ENCODE assay signal across 30 mouse cellular contexts in genomic region chr3:139168510-139169269, GRCm38 (mm10). TPM values are rescaled to one million over a fixed set of nuclear protein-coding genes. Genes with fewer than 3 reads are reported as not detected.
A peak's percentile ranks its signal among the peaks of the same experiment; 100 is the strongest.
DNase-seq lines count a peak whose midpoint lies in the region; ATAC-seq and TF ChIP-seq lines count a peak whose summit lies in the region.
"Had no signal": no experiment of that assay in that cellular context is flagged by ENCODE, and none has a peak within 500 bp of the region (broad histone marks: within the 10 kb centered on the region; RNA-seq: fewer than 3 reads in every experiment).

No protein-coding gene starts in this region.

- H3K27ac ChIP-seq in hindbrain, embryonic 13.5 days, result 0 out of 2 replicates have a peak overlapping the region, but pooled peaks have one; percentile 44
- no peak overlapping the region for H3K27ac ChIP-seq in hindbrain, postnatal 0 days
- H3K27ac ChIP-seq in midbrain, embryonic 14.5 days (replicated peaks; ENCODE audit: low read depth, low read length), result 0 out of 2 replicates have a peak overlapping the region, but pooled peaks have one; percentile 55
- H3K27ac ChIP-seq in neural tube, embryonic 15.5 days (replicated peaks), result no peak overlapping the region
- H3K27ac ChIP-seq: embryonic facial prominence, embryonic 13.5 days; heart, adult 2 months; kidney, postnatal 0 days; limb, embryonic 15.5 days; liver, embryonic 15.5 days; macrophage; stomach, embryonic 15.5 days had no signal

- no peaks in the 10 kb centered on the region for H3K9me3 ChIP-seq in hindbrain, embryonic 13.5 days
- no peaks in the 10 kb centered on the region for H3K9me3 ChIP-seq in hindbrain, postnatal 0 days (ENCODE audit: low read length)
- H3K9me3 ChIP-seq in midbrain, embryonic 14.5 days (ENCODE audit: control insufficient read depth, low read length), result no peaks in the 10 kb centered on the region
- no peaks in the 10 kb centered on the region for H3K9me3 ChIP-seq in neural tube, embryonic 15.5 days (replicated peaks)
- H3K9me3 ChIP-seq: embryonic facial prominence, embryonic 13.5 days; limb, embryonic 15.5 days; liver, embryonic 15.5 days; stomach, embryonic 15.5 days had no signal

- TF ChIP-seq CTCF in hindbrain, postnatal 0 days (IDR thresholded peaks at IDR 0.05; ENCODE audit: low read depth), result no peak
- TF ChIP-seq CTCF in brain, embryonic 14.5 days (IDR thresholded peaks at IDR 0.05; ENCODE audit: borderline replicate concordance, extremely low read depth, insufficient read depth, insufficient read length), result no peak

- no peaks in the 10 kb centered on the region for H3K36me3 ChIP-seq in hindbrain, embryonic 13.5 days
- no peaks in the 10 kb centered on the region for H3K36me3 ChIP-seq in hindbrain, postnatal 0 days (ENCODE audit: insufficient read depth, low read length)
- H3K36me3 ChIP-seq in midbrain, embryonic 14.5 days (ENCODE audit: control insufficient read depth, insufficient read depth, low read length), result no peaks in the 10 kb centered on the region
- no peaks in the 10 kb centered on the region for H3K36me3 ChIP-seq in neural tube, embryonic 15.5 days
- H3K36me3 ChIP-seq: embryonic facial prominence, embryonic 13.5 days; limb, embryonic 15.5 days; liver, embryonic 15.5 days; stomach, embryonic 15.5 days had no signal

- no peak overlapping the region for H3K4me3 ChIP-seq in hindbrain, embryonic 13.5 days
- H3K4me3 ChIP-seq in hindbrain, postnatal 0 days (ENCODE audit: low read length), result no peak overlapping the region
- no peak overlapping the region for H3K4me3 ChIP-seq in midbrain, embryonic 14.5 days (replicated peaks; ENCODE audit: low read depth, low read length)
- no peak overlapping the region for H3K4me3 ChIP-seq in neural tube, embryonic 15.5 days (replicated peaks)
- H3K4me3 ChIP-seq: embryonic facial prominence, embryonic 13.5 days; erythroblast, embryonic 14.5 days; heart, adult 2 months; limb, embryonic 15.5 days; liver, embryonic 15.5 days; stomach, embryonic 15.5 days had no signal

- TF ChIP-seq POLR2A in brain, embryonic 14.5 days (IDR thresholded peaks at IDR 0.05; ENCODE audit: borderline replicate concordance, extremely low read depth, insufficient read depth, insufficient read length, poor library complexity, severe bottlenecking), result no peak

- H3K27me3 ChIP-seq in hindbrain, embryonic 13.5 days, result no peaks in the 10 kb centered on the region
- no peaks in the 10 kb centered on the region for H3K27me3 ChIP-seq in hindbrain, postnatal 0 days (ENCODE audit: insufficient read depth, low read length)
- no peaks in the 10 kb centered on the region for H3K27me3 ChIP-seq in midbrain, embryonic 14.5 days (ENCODE audit: control insufficient read depth, insufficient read depth, low read length)
- H3K27me3 ChIP-seq in neural tube, embryonic 15.5 days (replicated peaks), result no peaks in the 10 kb centered on the region
- H3K27me3 ChIP-seq: embryonic facial prominence, embryonic 13.5 days; limb, embryonic 15.5 days; liver, embryonic 15.5 days; stomach, embryonic 15.5 days had no signal

- H3K4me1 ChIP-seq in hindbrain, embryonic 13.5 days (replicated peaks), result no peaks in the 10 kb centered on the region
- no peaks in the 10 kb centered on the region for H3K4me1 ChIP-seq in hindbrain, postnatal 0 days (ENCODE audit: insufficient read depth, low read length)
- H3K4me1 ChIP-seq in midbrain, embryonic 14.5 days (ENCODE audit: control insufficient read depth, insufficient read depth, low read length), result no peaks in the 10 kb centered on the region; the same call in 1 of the 2 replicates
- no peaks in the 10 kb centered on the region for H3K4me1 ChIP-seq in neural tube, embryonic 15.5 days
- H3K4me1 ChIP-seq: embryonic facial prominence, embryonic 13.5 days; limb, embryonic 15.5 days; liver, embryonic 15.5 days; stomach, embryonic 15.5 days had no signal

- H3K4me2 ChIP-seq in hindbrain, embryonic 13.5 days, result no peak overlapping the region
- H3K4me2 ChIP-seq in hindbrain, postnatal 0 days (ENCODE audit: low read depth, low read length), result no peak overlapping the region
- no peak overlapping the region for H3K4me2 ChIP-seq in midbrain, embryonic 14.5 days (ENCODE audit: low read length)
- H3K4me2 ChIP-seq in neural tube, embryonic 15.5 days, result no peak overlapping the region
- H3K4me2 ChIP-seq: embryonic facial prominence, embryonic 13.5 days; limb, embryonic 15.5 days; liver, embryonic 15.5 days; stomach, embryonic 15.5 days had no signal

- H3K9ac ChIP-seq in hindbrain, embryonic 13.5 days, result no peak overlapping the region
- H3K9ac ChIP-seq in hindbrain, postnatal 0 days (replicated peaks; ENCODE audit: low read length), result no peak overlapping the region
- no peak overlapping the region for H3K9ac ChIP-seq in midbrain, embryonic 14.5 days (replicated peaks; ENCODE audit: low read length)
- H3K9ac ChIP-seq in neural tube, embryonic 15.5 days (replicated peaks), result no peak overlapping the region
- H3K9ac ChIP-seq: embryonic facial prominence, embryonic 13.5 days; limb, embryonic 15.5 days; liver, embryonic 15.5 days; stomach, embryonic 15.5 days had no signal

- no peak for DNase-seq in hindbrain, postnatal 0 days (ENCODE audit: low spot score)
- peak; percentile 65 for DNase-seq in brain, embryonic 14.5 days (ENCODE audit: low read depth)
- DNase-seq in midbrain, embryonic 14.5 days, result peak; percentile 70
- DNase-seq in layer of hippocampus, adult 8-10 months (ENCODE audit: low spot score in 2 of 2), result no peak
- DNase-seq in kidney, postnatal 36 days, result no peak
- DNase-seq: adrenal gland, postnatal 10 days; cerebellum, adult 8-10 months; cerebellum, postnatal 36 days; embryo, embryonic 11 days; gastrocnemius, postnatal 36 days; heart, adult 2 months; heart, postnatal 4 days; kidney, adult 2 months; left cerebral cortex, postnatal 4 days; thymus, postnatal 25 days had no signal

- no peak for ATAC-seq in hindbrain, embryonic 13.5 days (ENCODE audit: low FRiP score)
- ATAC-seq in hindbrain, postnatal 0 days, result no peak
- peak; percentile 68 for ATAC-seq in midbrain, embryonic 14.5 days (ENCODE audit: low FRiP score, low TSS enrichment)
- peak; percentile 24; the same call in 1 of the 2 replicates for ATAC-seq in neural tube, embryonic 15.5 days (ENCODE audit: low FRiP score)

- WGBS in hindbrain, embryonic 13.5 days, result 42% methylated on average over 4 of the region's 4 CpGs
- 23% methylated on average over 4 of the region's 4 CpGs for WGBS in hindbrain, postnatal 0 days
- 28% methylated on average over 4 of the region's 4 CpGs for WGBS in midbrain, embryonic 14.5 days
- 25% methylated on average over 4 of the region's 4 CpGs for WGBS in neural tube, embryonic 15.5 days

RNA-seq across cellular contexts. Expression of gene Stpg2, which starts 36.8 kb away (rescaled TPM):
- polyA plus RNA-seq in hindbrain, embryonic 13.5 days (2015; fragmentation: Nextera tagmentation; extraction: Ambion mirVana), result 0.13 TPM in 1 of 2 replicates, not detected in the other
- not detected in 2 replicates for total RNA-seq in hindbrain, postnatal 0 days (2014; rRNA removed)
- polyA plus RNA-seq in hindbrain, postnatal 0 days (2015; fragmentation: Nextera tagmentation; extraction: Ambion mirVana), result 0.06 and 0.14 TPM in 2 replicates
- 0.03 and 0.04 TPM in 2 replicates for polyA plus RNA-seq in brain, embryonic 14.5 days (2012; rRNA removed)
- polyA plus RNA-seq in midbrain, embryonic 14.5 days (2014; fragmentation: Nextera tagmentation; extraction: Ambion mirVana), result 0.20 TPM in 1 of 2 replicates, not detected in the other
- polyA plus RNA-seq in neural tube, embryonic 15.5 days (2015; fragmentation: Nextera tagmentation; extraction: Ambion mirVana), result 0.12 TPM in 1 of 2 replicates, not detected in the other
- total RNA-seq in layer of hippocampus, adult 8-10 months (2022), result under 1 TPM in 3 of 4 experiments, not detected in 1; 0.13 to 0.25 (median 0.16) TPM
- total RNA-seq: gastrocnemius, adult 18-20 months; gastrocnemius, postnatal 36 days; heart, adult 2 months; heart, postnatal 4 days; left cerebral cortex, postnatal 4 days; MEL had no signal
- polyA plus RNA-seq: C2C12; embryonic facial prominence, embryonic 13.5 days; erythroblast, embryonic 14.5 days; heart, adult 2 months; heart, embryonic 14.5 days; intestine, embryonic 14.5 days; kidney, postnatal 0 days; limb, embryonic 15.5 days; liver, embryonic 15.5 days; lung, embryonic 16.5 days; macrophage; stomach, embryonic 15.5 days had no signal

Comparison
In these comparisons a context has a peak if more than half of its experiments do, and no peak if none do; other contexts are left out.
1. H3K27ac ChIP-seq: peak in hindbrain, embryonic 13.5 days (single experiment) and midbrain, embryonic 14.5 days (single experiment); none in hindbrain, postnatal 0 days (single experiment) and neural tube, embryonic 15.5 days (single experiment).
2. ATAC-seq: peak in midbrain, embryonic 14.5 days (single experiment) and neural tube, embryonic 15.5 days (single experiment); none in hindbrain, embryonic 13.5 days (single experiment) and hindbrain, postnatal 0 days (single experiment).
3. DNase-seq: peak in brain, embryonic 14.5 days (single experiment) and midbrain, embryonic 14.5 days (single experiment); none in hindbrain, postnatal 0 days (single experiment), layer of hippocampus, adult 8-10 months (0 of 2) and kidney, postnatal 36 days (0 of 2).